Mouse (Mus musculus) liver, embryonic 14.5 days (tissue): ENCODE data around the gene Gm11938.

Experiments
- CTCF ChIP-seq: IDR thresholded peaks from 2 replicates; pipeline ENCODE4 v1.5.1; 2016; ENCODE audit warnings: antibody characterized with exemption, low read depth, control low read depth
- EP300 ChIP-seq: IDR thresholded peaks from 2 replicates; pipeline ENCODE4 v1.6.1; 2016; ENCODE audit warnings: antibody characterized with exemption, low read depth

DNA sequence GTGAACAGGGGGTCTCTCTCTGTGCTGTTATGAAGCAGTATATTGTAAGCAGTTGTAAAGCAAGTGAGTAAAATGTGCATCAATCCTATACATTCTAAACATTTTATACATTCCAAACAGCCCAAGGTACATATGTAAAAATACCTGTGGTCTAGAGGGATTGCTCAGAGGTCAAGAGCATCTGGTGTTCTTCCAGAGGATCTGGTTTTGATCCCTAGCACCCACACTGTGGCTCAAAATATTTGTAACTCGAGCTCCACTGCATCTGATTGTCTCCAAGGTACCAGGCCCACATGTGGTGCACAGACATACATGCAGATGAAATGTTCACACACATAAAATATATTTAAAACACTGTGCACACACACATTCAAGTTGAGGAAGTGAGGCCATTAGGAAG lies 37.8 kb upstream of the Gm11938 start:
- no peak for TF ChIP-seq CTCF
- TF ChIP-seq EP300, result no peak
